Comparison of ENCODE assay signal across 10 mouse cellular contexts in genomic region chr10:80843087-80843930, GRCm38 (mm10). TPM values are rescaled to one million over a fixed set of nuclear protein-coding genes. Genes with fewer than 3 reads are reported as not detected.
DNase-seq lines count a peak whose midpoint lies in the region; ATAC-seq and TF ChIP-seq lines count a peak whose summit lies in the region.
"Had no signal": no experiment of that assay in that cellular context is flagged by ENCODE, and none has a peak within 500 bp of the region (broad histone marks: within the 10 kb centered on the region; RNA-seq: fewer than 3 reads in every experiment).

No protein-coding gene starts in this region.

- H3K9ac ChIP-seq in heart, embryonic 12.5 days, result peak overlapping the region; percentile 70
- H3K9ac ChIP-seq in hindbrain, embryonic 12.5 days, result peak overlapping the region; percentile 66
- peak overlapping the region; percentile 50 for H3K9ac ChIP-seq in midbrain, embryonic 12.5 days (replicated peaks)

- no peak for TF ChIP-seq CTCF in bone marrow macrophage, adult 2 months (IDR thresholded peaks at IDR 0.05; ENCODE audit: low read depth, low read length)

- DNase-seq in heart, postnatal 14 days, result no peak
- no peak for DNase-seq in yolk sac, embryonic 10.5 days (ENCODE audit: low spot score)
- no peak for DNase-seq in B cell, adult 2 months
- DNase-seq: gastrocnemius, postnatal 25 days had no signal

- peak overlapping the region; percentile 88 for H3K4me2 ChIP-seq in heart, embryonic 12.5 days
- H3K4me2 ChIP-seq in hindbrain, embryonic 12.5 days (replicated peaks), result peak overlapping the region; percentile 79
- H3K4me2 ChIP-seq in midbrain, embryonic 12.5 days (replicated peaks), result peak overlapping the region; percentile 72

- H3K36me3 ChIP-seq in heart, embryonic 12.5 days, result no peaks in the 10 kb centered on the region
- no peaks in the 10 kb centered on the region for H3K36me3 ChIP-seq in hindbrain, embryonic 12.5 days
- H3K36me3 ChIP-seq in midbrain, embryonic 12.5 days, result no peaks in the 10 kb centered on the region

- no peaks in the 10 kb centered on the region for H3K9me3 ChIP-seq in heart, embryonic 12.5 days (replicated peaks)
- H3K9me3 ChIP-seq in hindbrain, embryonic 12.5 days (replicated peaks), result no peaks in the 10 kb centered on the region
- no peaks in the 10 kb centered on the region for H3K9me3 ChIP-seq in midbrain, embryonic 12.5 days

- H3K4me1 ChIP-seq in heart, embryonic 12.5 days (replicated peaks), result peaks cover 15% of the 10 kb centered on the region
- peaks cover 20% of the 10 kb centered on the region for H3K4me1 ChIP-seq in bone marrow macrophage, adult 2 months (ENCODE audit: control insufficient read depth, insufficient read depth, low read length)
- H3K4me1 ChIP-seq in hindbrain, embryonic 12.5 days, result peaks cover 13% of the 10 kb centered on the region
- H3K4me1 ChIP-seq in midbrain, embryonic 12.5 days, result peaks cover 11% of the 10 kb centered on the region

- H3K4me3 ChIP-seq in heart, embryonic 12.5 days, result peak overlapping the region; percentile 50
- H3K4me3 ChIP-seq in bone marrow macrophage, adult 2 months (ENCODE audit: insufficient read depth, low read length), result peak overlapping the region; percentile 42
- peak overlapping the region; percentile 44 for H3K4me3 ChIP-seq in hindbrain, embryonic 12.5 days
- peak overlapping the region; percentile 44 for H3K4me3 ChIP-seq in midbrain, embryonic 12.5 days

- TF ChIP-seq POLR2A in bone marrow macrophage, adult 2 months (IDR thresholded peaks at IDR 0.05; ENCODE audit: borderline replicate concordance, low read depth, low read length), result no peak

- ATAC-seq in heart, embryonic 12.5 days (ENCODE audit: insufficient number of reproducible peaks, low FRiP score), result no peak
- no peak for ATAC-seq in hindbrain, embryonic 12.5 days (ENCODE audit: low FRiP score)
- 0 out of 2 replicates have a peak, but pooled peaks have one; percentile 55 for ATAC-seq in midbrain, embryonic 12.5 days (ENCODE audit: low FRiP score, low read depth)
- ATAC-seq in megakaryocyte-erythroid progenitor cell, adult 5-6 weeks (replicated peaks; ENCODE audit: low FRiP score, low TSS enrichment, poor library complexity, severe bottlenecking), result no peak

- H3K27ac ChIP-seq in heart, embryonic 12.5 days (ENCODE audit: poor library complexity, severe bottlenecking), result no peak overlapping the region
- H3K27ac ChIP-seq in bone marrow macrophage, adult 2 months (ENCODE audit: insufficient read depth, low read depth, low read length), result no peak overlapping the region
- H3K27ac ChIP-seq in hindbrain, embryonic 12.5 days, result no peak overlapping the region
- no peak overlapping the region for H3K27ac ChIP-seq in midbrain, embryonic 12.5 days (replicated peaks)
- H3K27ac ChIP-seq: macrophage had no signal

- WGBS in heart, embryonic 12.5 days, result 11% methylated on average over 32 of the region's 32 CpGs
- WGBS in hindbrain, embryonic 12.5 days, result 9% methylated on average over 32 of the region's 32 CpGs
- WGBS in midbrain, embryonic 12.5 days, result 10% methylated on average over 32 of the region's 32 CpGs

- intact Hi-C loops in heart, postnatal 14 days (cut with DNase I), result no loop called here

- peaks cover 65% of the 10 kb centered on the region for H3K27me3 ChIP-seq in heart, embryonic 12.5 days (replicated peaks)
- peaks cover 54% of the 10 kb centered on the region for H3K27me3 ChIP-seq in hindbrain, embryonic 12.5 days
- H3K27me3 ChIP-seq in midbrain, embryonic 12.5 days, result peaks cover 69% of the 10 kb centered on the region

RNA-seq across cellular contexts. Expression of gene Lingo3, which starts 0.5 kb away (rescaled TPM):
- polyA plus RNA-seq in heart, embryonic 12.5 days (2016; fragmentation: Nextera tagmentation; extraction: Ambion mirVana), result 0.46 and 0.54 TPM in 2 replicates
- 1 to 10 TPM; 4.2 to 5.7 TPM for total RNA-seq in heart, postnatal 14 days (2021)
- not detected in 2 replicates for polyA plus RNA-seq in bone marrow macrophage, adult 2 months (2012; ENCODE audit: insufficient read depth, insufficient read length, missing spikeins)
- polyA plus RNA-seq in hindbrain, embryonic 12.5 days (2016; fragmentation: Nextera tagmentation; extraction: Ambion mirVana), result 0.74 and 0.94 TPM in 2 replicates
- polyA plus RNA-seq in midbrain, embryonic 12.5 days (2016; fragmentation: Nextera tagmentation; extraction: Ambion mirVana), result 0.77 and 1.0 TPM in 2 replicates
- 1.6 TPM in 1 of 2 replicates, not detected in the other for total RNA-seq in megakaryocyte-erythroid progenitor cell, adult 5-6 weeks (2014; fragmentation: Nextera tagmentation)
- not detected in 2 replicates for total RNA-seq in megakaryocyte-erythroid progenitor cell, adult 5-6 weeks (2017)
- polyA plus RNA-seq: macrophage had no signal

RNA-seq across cellular contexts. Expression of gene Lsm7, which starts 11.7 kb away (rescaled TPM):
- 177 and 182 TPM in 2 replicates for polyA plus RNA-seq in heart, embryonic 12.5 days (2016; fragmentation: Nextera tagmentation; extraction: Ambion mirVana)
- 10 to 100 TPM; 21.3 to 28.3 TPM for total RNA-seq in heart, postnatal 14 days (2021)
- polyA plus RNA-seq in bone marrow macrophage, adult 2 months (2012; ENCODE audit: insufficient read depth, insufficient read length, missing spikeins), result 49.7 and 54.3 TPM in 2 replicates
- 214 and 250 TPM in 2 replicates for polyA plus RNA-seq in hindbrain, embryonic 12.5 days (2016; fragmentation: Nextera tagmentation; extraction: Ambion mirVana)
- polyA plus RNA-seq in midbrain, embryonic 12.5 days (2016; fragmentation: Nextera tagmentation; extraction: Ambion mirVana), result 250 and 263 TPM in 2 replicates
- total RNA-seq in megakaryocyte-erythroid progenitor cell, adult 5-6 weeks (2014; fragmentation: Nextera tagmentation), result 291 and 326 TPM in 2 replicates
- 401 and 445 TPM in 2 replicates for total RNA-seq in megakaryocyte-erythroid progenitor cell, adult 5-6 weeks (2017)

RNA-seq across cellular contexts. Expression of gene Sppl2b, which starts 11.8 kb away (rescaled TPM):
- 34.8 and 35.2 TPM in 2 replicates for polyA plus RNA-seq in heart, embryonic 12.5 days (2016; fragmentation: Nextera tagmentation; extraction: Ambion mirVana)
- 10 to 100 TPM; 26.6 to 28.5 TPM for total RNA-seq in heart, postnatal 14 days (2021)
- polyA plus RNA-seq in bone marrow macrophage, adult 2 months (2012; ENCODE audit: insufficient read depth, insufficient read length, missing spikeins), result 15.0 and 20.2 TPM in 2 replicates
- polyA plus RNA-seq in hindbrain, embryonic 12.5 days (2016; fragmentation: Nextera tagmentation; extraction: Ambion mirVana), result 56.6 and 58.8 TPM in 2 replicates
- polyA plus RNA-seq in midbrain, embryonic 12.5 days (2016; fragmentation: Nextera tagmentation; extraction: Ambion mirVana), result 44.6 and 47.1 TPM in 2 replicates
- total RNA-seq in megakaryocyte-erythroid progenitor cell, adult 5-6 weeks (2014; fragmentation: Nextera tagmentation), result 116 and 117 TPM in 2 replicates
- total RNA-seq in megakaryocyte-erythroid progenitor cell, adult 5-6 weeks (2017), result 45.6 and 65.4 TPM in 2 replicates

RNA-seq across cellular contexts. Expression of gene Oaz1, which starts 16.9 kb away (rescaled TPM):
- 1,577 and 1,597 TPM in 2 replicates for polyA plus RNA-seq in heart, embryonic 12.5 days (2016; fragmentation: Nextera tagmentation; extraction: Ambion mirVana)
- total RNA-seq in heart, postnatal 14 days (2021), result 100 to 1,000 TPM; 893 to 962 TPM
- 823 and 921 TPM in 2 replicates for polyA plus RNA-seq in bone marrow macrophage, adult 2 months (2012; ENCODE audit: insufficient read depth, insufficient read length, missing spikeins)
- polyA plus RNA-seq in hindbrain, embryonic 12.5 days (2016; fragmentation: Nextera tagmentation; extraction: Ambion mirVana), result 1,255 and 1,389 TPM in 2 replicates
- 1,390 and 1,564 TPM in 2 replicates for polyA plus RNA-seq in midbrain, embryonic 12.5 days (2016; fragmentation: Nextera tagmentation; extraction: Ambion mirVana)
- total RNA-seq in megakaryocyte-erythroid progenitor cell, adult 5-6 weeks (2014; fragmentation: Nextera tagmentation), result 1,436 and 1,526 TPM in 2 replicates
- 220 and 353 TPM in 2 replicates for total RNA-seq in megakaryocyte-erythroid progenitor cell, adult 5-6 weeks (2017)

RNA-seq across cellular contexts. Expression of gene Tmprss9, which starts 28.3 kb away (rescaled TPM):
- polyA plus RNA-seq in heart, embryonic 12.5 days (2016; fragmentation: Nextera tagmentation; extraction: Ambion mirVana), result not detected in 2 replicates
- total RNA-seq in heart, postnatal 14 days (2021), result not detected
- not detected in 2 replicates for polyA plus RNA-seq in bone marrow macrophage, adult 2 months (2012; ENCODE audit: insufficient read depth, insufficient read length, missing spikeins)
- polyA plus RNA-seq in hindbrain, embryonic 12.5 days (2016; fragmentation: Nextera tagmentation; extraction: Ambion mirVana), result 0.08 TPM in 2 replicates
- 0.08 and 0.14 TPM in 2 replicates for polyA plus RNA-seq in midbrain, embryonic 12.5 days (2016; fragmentation: Nextera tagmentation; extraction: Ambion mirVana)
- total RNA-seq in megakaryocyte-erythroid progenitor cell, adult 5-6 weeks (2014; fragmentation: Nextera tagmentation), result 0.22 TPM in 1 of 2 replicates, not detected in the other
- total RNA-seq in megakaryocyte-erythroid progenitor cell, adult 5-6 weeks (2017), result not detected in 2 replicates
- total RNA-seq: gastrocnemius, postnatal 25 days had no signal
- polyA plus RNA-seq: macrophage had no signal
